Mouse (Mus musculus) right cerebral cortex, postnatal 10 days (tissue): ENCODE data around the gene Tbc1d7.

ENCODE experiments used
- DNase-seq, 2 experiments: peaks; one replicate each; pipeline ENCODE4 v3.0.0; 2021; ENCODE audit warnings: low spot score in 2 of 2

The Tbc1d7 gene

GRCm38 (mm10) chr13:43171020-43171710, at the start of gene Tbc1d7:
Gene Tbc1d7 (minus strand): TSS chr13:43171501.
- DNase-seq = peak; percentile 98 to 99

DNA sequence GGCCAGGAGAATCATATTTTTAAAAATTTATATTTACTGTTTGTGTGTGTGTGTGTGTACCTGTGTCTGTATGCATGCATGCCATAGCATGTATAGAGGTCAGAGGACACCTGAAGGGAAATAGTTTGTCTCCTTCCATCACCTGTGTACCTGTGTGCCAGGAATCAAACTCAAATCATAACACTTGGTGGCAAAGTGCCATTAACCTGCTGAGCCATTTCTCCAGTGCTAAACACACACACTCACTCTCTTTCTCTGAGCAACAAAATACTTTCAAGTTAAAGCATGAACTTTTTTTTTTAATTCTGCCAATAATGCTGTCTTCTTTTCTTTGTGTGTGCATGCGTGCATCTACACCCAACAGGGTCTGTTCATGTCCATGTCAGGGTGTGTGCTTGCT, 49.3 kb upstream of the Tbc1d7 start:
- no peak for DNase-seq

DNA sequence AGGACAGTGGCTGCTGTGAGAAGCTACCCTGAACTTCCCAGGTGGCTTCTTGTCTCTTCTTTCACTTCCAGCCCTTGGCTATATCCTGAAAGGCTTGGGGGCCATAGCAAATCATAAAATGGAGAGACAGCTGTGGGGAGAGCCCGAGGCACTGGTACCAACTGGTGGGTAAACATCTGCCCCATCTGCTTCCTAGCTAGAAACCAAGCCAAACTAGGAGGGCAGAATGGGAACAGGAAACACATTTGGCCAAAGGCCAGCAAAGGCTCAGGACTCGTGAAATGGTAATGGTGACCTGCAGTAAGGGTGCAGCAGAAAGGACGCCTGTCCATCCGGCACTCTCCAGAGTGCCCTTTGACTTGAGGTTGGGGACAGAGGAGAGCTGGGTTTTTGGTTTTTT, 47.5 kb upstream of the Tbc1d7 start:
- no peak for DNase-seq

- DNase-seq = no peak
These were observed 47.0 kb upstream of the Tbc1d7 start for GRCm38 (mm10) chr13:43218284-43218683.

DNA sequence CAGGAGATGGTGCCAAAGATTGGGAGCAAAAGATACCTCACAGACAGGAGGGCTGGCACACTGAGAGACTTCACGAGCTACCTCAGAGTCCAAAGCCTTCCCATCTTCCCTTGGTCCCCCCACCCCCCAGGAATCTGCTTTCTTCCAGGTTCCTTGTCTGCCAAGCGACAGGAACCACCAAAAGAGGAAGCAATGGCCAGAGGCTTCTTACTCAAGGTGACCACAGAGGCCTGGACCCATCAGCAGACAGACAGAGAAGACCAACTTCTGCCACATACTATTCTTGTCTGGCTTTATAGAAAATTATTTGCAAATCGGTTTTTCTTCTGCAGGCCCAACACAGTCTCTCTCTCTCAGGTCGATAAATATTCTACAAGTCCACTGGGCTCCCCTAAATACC, 46.4 kb upstream of the Tbc1d7 start:
- no peak for DNase-seq

- no peak for DNase-seq
These were observed 45.8 kb upstream of the Tbc1d7 start for GRCm38 (mm10) chr13:43217059-43217458.

- no peak for DNase-seq
These were observed 44.8 kb upstream of the Tbc1d7 start for GRCm38 (mm10) chr13:43215994-43216706.

DNA sequence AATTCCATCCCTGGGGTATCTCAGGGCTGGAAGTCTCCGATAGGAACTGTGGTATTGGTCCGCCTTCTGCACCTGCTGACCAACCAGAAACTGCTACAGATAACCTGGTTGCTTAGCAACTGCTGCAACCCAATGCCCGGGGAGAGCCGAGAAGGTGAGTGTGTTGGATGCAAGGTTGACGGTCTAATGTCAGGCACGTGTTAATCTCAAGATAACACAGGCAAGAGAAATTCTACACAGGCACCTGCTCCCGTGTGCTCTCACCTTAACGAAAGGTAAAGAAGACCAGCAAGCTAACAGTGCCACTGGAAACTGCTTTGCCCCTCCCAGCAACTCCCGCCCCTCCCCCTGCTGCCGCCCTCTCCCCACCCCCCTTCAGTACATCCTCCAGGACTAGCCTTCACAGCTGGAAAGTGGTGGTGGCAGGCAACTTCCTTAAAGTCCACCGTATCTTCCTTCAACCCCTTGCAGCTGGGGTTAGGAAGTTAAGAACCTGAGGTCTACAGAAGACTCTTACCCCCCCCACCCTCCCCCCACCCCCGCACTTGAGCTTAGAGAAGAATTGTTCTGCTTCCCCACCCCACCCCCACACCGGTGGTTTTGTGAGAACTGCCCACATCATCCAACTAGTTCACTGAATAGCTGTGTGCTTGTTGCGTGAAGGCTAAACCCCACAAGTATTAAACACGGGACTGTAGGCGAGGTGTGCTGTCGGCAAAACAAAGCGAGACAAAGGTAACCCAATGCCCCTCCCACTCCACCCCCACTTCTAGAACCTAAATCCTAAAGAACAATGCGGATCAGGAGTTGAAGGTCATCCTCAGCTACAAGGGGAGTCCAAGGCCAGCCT, 44.1 kb upstream of the Tbc1d7 start:
- no peak for DNase-seq

- DNase-seq = no peak
These were observed 41.0 kb upstream of the Tbc1d7 start for GRCm38 (mm10) chr13:43212338-43212737.

DNA sequence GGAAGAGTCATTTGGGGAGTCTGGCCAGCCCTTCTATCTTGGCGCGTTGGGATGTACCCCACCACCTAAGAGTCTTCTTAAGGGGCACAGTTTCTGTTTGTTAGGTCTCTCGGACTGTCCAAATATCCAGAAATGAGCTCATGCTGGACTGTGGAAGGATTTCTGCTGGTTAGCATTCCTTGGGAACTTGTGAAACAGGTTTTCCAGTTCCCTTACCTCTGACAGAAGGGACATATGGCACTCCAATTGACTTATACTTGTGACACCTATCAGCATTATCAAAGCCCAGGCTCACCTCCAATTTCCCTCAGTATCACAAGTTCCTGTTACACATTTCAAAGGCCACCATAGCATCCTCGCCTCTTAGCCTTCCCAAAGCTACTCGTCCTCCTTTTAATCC, 39.7 kb upstream of the Tbc1d7 start:
- no peak for DNase-seq

DNA sequence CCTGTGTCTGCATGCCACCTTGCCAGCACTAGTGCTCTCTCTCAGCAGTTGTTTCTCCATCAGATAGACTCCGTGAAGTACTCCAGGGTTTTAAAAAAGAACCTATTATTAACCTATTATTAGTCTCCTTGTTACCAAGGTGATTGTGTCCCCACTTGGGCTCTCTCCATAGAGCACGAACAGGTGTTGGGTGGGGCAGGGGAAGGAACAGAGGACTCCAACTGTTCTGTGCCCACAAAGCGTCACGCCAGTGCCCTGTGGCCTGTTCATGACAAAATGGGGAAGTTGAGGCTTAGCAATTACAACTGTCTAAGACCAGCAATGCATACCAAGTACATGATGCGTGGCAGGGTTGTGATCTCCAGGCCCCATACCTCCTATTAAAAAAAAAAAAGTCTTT, 38.3 kb upstream of the Tbc1d7 start:
- no peak for DNase-seq

DNA sequence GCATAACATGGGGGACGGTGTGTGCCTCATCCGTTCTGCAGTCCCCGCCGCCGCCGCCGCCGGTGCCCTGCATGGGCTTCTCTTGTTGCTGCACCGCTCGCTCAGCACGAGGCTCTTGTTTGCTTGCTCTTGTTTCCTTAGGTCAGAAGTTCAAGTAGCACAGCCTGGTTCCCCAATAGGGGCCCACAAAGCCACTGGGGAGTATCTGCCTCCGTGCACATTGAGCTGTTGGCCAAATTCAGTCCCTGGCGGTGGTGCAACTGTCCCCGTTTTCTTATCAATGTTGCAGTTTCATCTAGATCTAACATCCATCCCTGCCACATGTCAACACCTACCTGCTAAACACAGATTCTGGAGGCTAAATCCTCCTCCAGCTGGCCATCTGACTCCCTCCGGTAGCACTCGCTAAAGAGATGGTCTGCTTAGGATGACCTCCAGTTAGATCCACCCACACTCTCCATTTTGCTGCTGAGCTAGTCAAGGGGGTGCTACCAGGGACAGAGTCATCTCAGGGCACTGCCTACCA, 37.7 kb upstream of the Tbc1d7 start:
- DNase-seq = no peak

GRCm38 (mm10) chr13:43206118-43206683, 34.9 kb upstream of the Tbc1d7 start:
- no peak for DNase-seq

DNA sequence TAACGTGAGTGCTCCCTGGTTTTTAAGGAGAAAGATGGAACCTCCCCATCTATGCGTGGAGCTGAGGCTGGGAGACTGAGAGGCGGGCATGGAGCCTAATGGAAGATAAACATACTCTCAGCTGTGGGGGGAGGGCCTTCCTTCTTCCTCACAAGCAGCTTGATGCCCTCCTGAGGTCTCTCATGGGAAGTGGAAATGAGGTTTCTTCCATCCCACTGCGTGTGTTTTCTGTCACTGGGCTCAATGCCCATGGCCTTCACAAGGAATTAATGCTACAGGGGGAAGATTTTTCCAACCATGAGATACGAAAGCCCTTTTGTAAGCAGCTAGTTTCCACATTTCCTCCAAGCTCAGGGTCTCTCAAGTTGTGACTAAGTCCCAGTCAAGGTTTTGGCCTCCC, 32.3 kb upstream of the Tbc1d7 start:
- no peak for DNase-seq

DNA sequence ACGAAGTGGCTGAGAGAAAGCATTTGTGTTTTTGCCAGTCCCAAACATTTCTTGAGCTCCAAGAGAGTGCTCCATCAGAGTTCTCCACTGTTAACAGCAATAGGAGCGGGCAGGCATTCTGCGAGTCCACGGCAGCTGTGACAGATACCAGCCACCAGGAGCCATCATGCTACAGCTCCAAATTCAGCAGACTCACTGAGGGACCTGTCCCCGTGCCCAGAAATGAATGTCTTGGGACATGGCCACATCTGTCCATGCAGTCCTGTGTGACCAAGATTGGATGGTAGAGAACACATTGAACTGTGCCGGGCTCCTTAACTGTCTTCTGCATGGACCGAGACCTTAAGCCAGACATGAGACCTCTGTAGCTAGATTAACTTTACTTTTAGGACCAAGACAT, 31.9 kb upstream of the Tbc1d7 start:
- no peak for DNase-seq

GRCm38 (mm10) chr13:43202351-43202750, 31.1 kb upstream of the Tbc1d7 start:
- no peak for DNase-seq

DNA sequence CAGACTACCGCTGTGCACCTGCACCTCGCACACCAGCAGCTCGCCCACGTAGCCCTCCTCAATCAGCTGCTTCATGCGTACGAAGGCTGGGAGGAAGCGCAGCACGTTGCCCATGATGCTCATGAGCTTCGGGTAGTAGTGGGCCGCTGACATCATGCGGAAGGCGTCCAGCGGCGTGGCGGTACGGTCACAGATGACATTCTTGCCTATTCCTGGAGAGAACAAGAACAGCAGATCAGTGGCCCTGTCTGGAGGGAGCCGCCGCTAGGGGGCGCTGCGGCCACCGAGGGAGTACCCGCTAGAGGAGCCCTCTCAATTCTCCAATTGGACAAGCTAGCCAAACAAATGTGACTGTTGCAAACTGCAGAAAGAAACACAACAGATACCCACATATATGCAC, 29.7 kb upstream of the Tbc1d7 start:
- no peak for DNase-seq

DNA sequence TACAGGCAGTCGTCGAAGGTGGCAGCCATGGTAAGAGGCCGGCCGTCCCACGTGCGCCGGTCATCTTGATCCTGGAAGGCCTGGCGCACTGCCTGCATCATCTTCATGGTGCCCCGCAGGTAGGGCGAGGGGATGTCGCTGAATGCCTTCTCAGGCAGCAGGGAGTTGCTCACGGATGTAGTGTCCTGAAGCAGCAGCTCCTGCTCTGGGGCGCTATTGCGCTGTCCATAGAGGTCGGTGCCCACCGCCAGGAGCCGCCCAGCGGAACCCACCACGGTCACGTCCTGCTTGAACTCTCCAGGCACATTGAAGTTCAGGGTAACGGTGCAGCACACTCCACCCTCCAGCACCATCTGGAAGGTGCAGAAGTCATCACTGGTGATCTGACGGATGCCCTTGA, 29.2 kb upstream of the Tbc1d7 start:
- DNase-seq = no peak

DNA sequence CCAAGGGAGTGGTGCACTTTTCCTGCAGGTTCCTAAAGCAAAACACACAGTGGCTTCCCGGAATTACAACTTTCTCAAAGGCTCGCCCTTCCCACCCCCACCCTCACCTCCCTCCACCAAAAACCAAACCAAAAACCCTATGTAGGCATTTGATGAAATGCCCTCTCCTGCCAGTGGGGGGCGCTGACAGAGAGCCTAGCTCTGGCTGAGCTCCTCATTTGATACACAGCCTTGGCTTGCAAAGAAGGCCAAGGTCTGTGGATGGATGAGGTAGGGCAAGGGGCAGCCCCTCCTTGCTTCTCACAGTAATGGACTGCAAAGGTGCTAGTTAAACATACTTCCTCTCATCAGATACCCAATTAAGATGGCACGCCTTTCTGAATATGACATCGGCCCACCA, 28.4 kb upstream of the Tbc1d7 start:
- DNase-seq = no peak

DNA sequence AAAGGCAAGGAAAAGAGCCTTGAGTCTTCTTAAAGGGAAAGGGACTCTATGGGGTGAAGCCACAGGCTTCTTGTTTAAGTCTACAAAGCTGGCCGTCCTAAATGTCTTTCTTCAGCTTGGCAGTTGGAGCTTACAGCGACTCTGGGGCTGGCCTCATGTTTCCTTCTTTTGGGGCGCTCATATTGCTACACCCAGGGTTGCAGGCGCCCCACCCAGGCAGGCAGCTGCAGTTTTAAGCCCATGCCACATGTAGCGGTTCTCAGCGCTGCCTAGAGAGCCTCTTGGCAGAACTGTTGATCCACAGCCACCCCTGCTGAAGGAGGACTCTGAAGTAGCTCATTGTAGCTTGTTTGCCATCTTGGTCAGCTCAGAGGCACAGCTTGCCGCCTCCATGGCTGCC, 28.0 kb upstream of the Tbc1d7 start:
- no peak for DNase-seq

- no peak for DNase-seq
These were observed 25.9 kb upstream of the Tbc1d7 start for GRCm38 (mm10) chr13:43197187-43197586.

DNA sequence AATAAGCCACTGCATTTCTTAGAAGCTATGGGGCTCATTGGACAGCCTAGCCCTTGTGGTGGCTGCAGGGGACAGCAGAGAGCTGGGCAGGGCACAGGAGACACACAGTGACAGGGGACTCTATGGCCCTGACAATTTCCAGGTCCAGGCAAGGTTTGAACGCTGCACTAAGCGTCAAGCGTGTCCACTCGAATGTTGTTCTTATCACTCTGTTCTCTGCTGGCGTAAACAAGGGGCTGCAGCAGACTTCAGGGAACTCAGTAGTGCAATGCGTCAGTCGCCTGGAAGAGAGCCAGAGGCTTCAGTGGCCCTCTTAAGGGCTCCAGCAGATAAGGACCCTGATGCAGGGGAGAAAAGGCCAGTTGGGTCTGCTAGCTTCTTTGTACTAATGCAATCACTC, 24.7 kb upstream of the Tbc1d7 start:
- DNase-seq = no peak
